Mouse (Mus musculus): ENCODE measurements around the gene Rnf34. TPM values are rescaled to one million over a fixed set of nuclear protein-coding genes. Genes with fewer than 3 reads are reported as not detected.

The Rnf34 gene
- total and polyA plus RNA-seq, 2 experiments from 2014 or later: 32.1 to 46.6 TPM

- no peak overlapping the region for H3K4me3 ChIP-seq (ENCODE audit: low read depth, low read length)
- no peaks in the 10 kb centered on the region for H3K27me3 ChIP-seq (ENCODE audit: insufficient read depth, low read length)
- H3K27ac ChIP-seq (ENCODE audit: low read depth, low read length): no peak overlapping the region
- no peak for TF ChIP-seq CTCF (IDR thresholded peaks at IDR 0.05; ENCODE audit: low read depth)
- H3K4me2 ChIP-seq (ENCODE audit: low read depth): no peak overlapping the region
- no peak overlapping the region for H3K9ac ChIP-seq
- peaks cover 77% of the 10 kb centered on the region for H3K36me3 ChIP-seq (ENCODE audit: insufficient read depth)
- no peak for DNase-seq
- 82% methylated on average over 3 of the region's 3 CpGs for WGBS
- no peak for ATAC-seq
- no peaks in the 10 kb centered on the region for H3K4me1 ChIP-seq (ENCODE audit: insufficient read depth)
- no peaks in the 10 kb centered on the region for H3K9me3 ChIP-seq (ENCODE audit: low read length)
These were observed 37.1 kb upstream of the Rnf34 start for GRCm38 (mm10) chr5:122812699-122813098.

- TF ChIP-seq CTCF (IDR thresholded peaks at IDR 0.05; ENCODE audit: low read depth): no peak
- Histone ChIP-seq H3K27ac (ENCODE audit: low read depth, low read length) (peak within 1 kb of the TSS; percentile 95), H3K9ac (peak within 1 kb of the TSS; percentile 90), H3K36me3 (ENCODE audit: insufficient read depth) (peaks cover 29% of the 10 kb centered on the region), H3K4me3 (ENCODE audit: low read depth, low read length) (peak within 1 kb of the TSS; percentile 84), H3K9me3 (ENCODE audit: low read length) (no peaks in the 10 kb centered on the region), H3K27me3 (ENCODE audit: insufficient read depth, low read length) (no peaks in the 10 kb centered on the region), H3K4me2 (ENCODE audit: low read depth) (peak within 1 kb of the TSS; percentile 51), H3K4me1 (ENCODE audit: insufficient read depth) (peaks cover 9% of the 10 kb centered on the region; the same call in 1 of the 2 replicates)
- WGBS: 1% methylated on average over 55 of the region's 55 CpGs
- DNase-seq: peak; percentile 97
- peak; percentile 99 for ATAC-seq
These were observed 28.9 kb upstream of the Rnf34 start, which contains the start of gene Anapc5 for GRCm38 (mm10) chr5:122820777-122821523. Gene Anapc5, minus strand, starts transcription at chr5:122821339.

GRCm38 (mm10) chr5:122821524-122821885 lies 28.3 kb upstream of the Rnf34 start:
- H3K4me1 ChIP-seq (ENCODE audit: insufficient read depth): peaks cover 9% of the 10 kb centered on the region; the same call in 1 of the 2 replicates
- H3K36me3 ChIP-seq (ENCODE audit: insufficient read depth): peaks cover 27% of the 10 kb centered on the region
- 0% methylated on average over 10 of the region's 10 CpGs for WGBS
- H3K27me3 ChIP-seq (ENCODE audit: insufficient read depth, low read length): no peaks in the 10 kb centered on the region
- H3K4me3 ChIP-seq (ENCODE audit: low read depth, low read length): peak overlapping the region; percentile 84
- peak overlapping the region; percentile 90 for H3K9ac ChIP-seq
- DNase-seq (no peak), ATAC-seq (peak; percentile 50)
- no peaks in the 10 kb centered on the region for H3K9me3 ChIP-seq (ENCODE audit: low read length)
- TF ChIP-seq CTCF (IDR thresholded peaks at IDR 0.05; ENCODE audit: low read depth): no peak
- peak overlapping the region; percentile 51 for H3K4me2 ChIP-seq (ENCODE audit: low read depth)
- H3K27ac ChIP-seq (ENCODE audit: low read depth, low read length): peak overlapping the region; percentile 95

- Histone ChIP-seq H3K27ac (ENCODE audit: low read depth, low read length) (no peak overlapping the region), H3K4me1 (ENCODE audit: insufficient read depth) (peaks cover 9% of the 10 kb centered on the region; the same call in 1 of the 2 replicates), H3K9me3 (ENCODE audit: low read length) (no peaks in the 10 kb centered on the region), H3K4me2 (ENCODE audit: low read depth) (no peak overlapping the region), H3K4me3 (ENCODE audit: low read depth, low read length) (no peak overlapping the region), H3K9ac (no peak overlapping the region), H3K36me3 (ENCODE audit: insufficient read depth) (peaks cover 20% of the 10 kb centered on the region), H3K27me3 (ENCODE audit: insufficient read depth, low read length) (no peaks in the 10 kb centered on the region)
- 94% methylated on average over 4 of the region's 4 CpGs for WGBS
- ATAC-seq (no peak), DNase-seq (no peak)
- TF ChIP-seq CTCF (IDR thresholded peaks at IDR 0.05; ENCODE audit: low read depth): no peak
These were observed 27.4 kb upstream of the Rnf34 start for GRCm38 (mm10) chr5:122822441-122822840.

GRCm38 (mm10) chr5:122823976-122824375 lies 25.9 kb upstream of the Rnf34 start:
- Histone ChIP-seq H3K9me3 (ENCODE audit: low read length) (no peaks in the 10 kb centered on the region), H3K27ac (ENCODE audit: low read depth, low read length) (no peak overlapping the region), H3K4me3 (ENCODE audit: low read depth, low read length) (no peak overlapping the region), H3K4me2 (ENCODE audit: low read depth) (no peak overlapping the region), H3K9ac (no peak overlapping the region), H3K27me3 (ENCODE audit: insufficient read depth, low read length) (no peaks in the 10 kb centered on the region), H3K36me3 (ENCODE audit: insufficient read depth) (peaks cover 6% of the 10 kb centered on the region; the same call in 1 of the 2 replicates), H3K4me1 (ENCODE audit: insufficient read depth) (peaks cover 9% of the 10 kb centered on the region; the same call in 1 of the 2 replicates)
- TF ChIP-seq CTCF (IDR thresholded peaks at IDR 0.05; ENCODE audit: low read depth): 0 out of 2 replicates have a peak, but pooled peaks have one; percentile 6
- DNase-seq (no peak), ATAC-seq (no peak)
- 70% methylated on average over 1 of the region's 1 CpGs for WGBS

GRCm38 (mm10) chr5:122824450-122824849 lies 25.4 kb upstream of the Rnf34 start:
- Histone ChIP-seq H3K4me1 (ENCODE audit: insufficient read depth) (peaks cover 7% of the 10 kb centered on the region; the same call in 1 of the 2 replicates), H3K27me3 (ENCODE audit: insufficient read depth, low read length) (no peaks in the 10 kb centered on the region), H3K9me3 (ENCODE audit: low read length) (no peaks in the 10 kb centered on the region), H3K9ac (no peak overlapping the region), H3K4me3 (ENCODE audit: low read depth, low read length) (no peak overlapping the region), H3K36me3 (ENCODE audit: insufficient read depth) (peaks cover 2% of the 10 kb centered on the region; the same call in 1 of the 2 replicates), H3K27ac (ENCODE audit: low read depth, low read length) (no peak overlapping the region), H3K4me2 (ENCODE audit: low read depth) (no peak overlapping the region)
- ATAC-seq (no peak), DNase-seq (no peak)
- 75% methylated on average over 6 of the region's 6 CpGs for WGBS
- no peak for TF ChIP-seq CTCF (IDR thresholded peaks at IDR 0.05; ENCODE audit: low read depth)

- WGBS: 80% methylated on average over 8 of the region's 8 CpGs
- ATAC-seq: no peak
These were observed 24.7 kb upstream of the Rnf34 start for GRCm38 (mm10) chr5:122825099-122825498.

More at GRCm38 (mm10) chr5:122825099-122825498, 24.7 kb upstream of the Rnf34 start:
- DNase-seq: no peak
- Histone ChIP-seq H3K9me3 (ENCODE audit: low read length) (no peaks in the 10 kb centered on the region), H3K27me3 (ENCODE audit: insufficient read depth, low read length) (no peaks in the 10 kb centered on the region), H3K9ac (no peak overlapping the region), H3K4me3 (ENCODE audit: low read depth, low read length) (no peak overlapping the region), H3K36me3 (ENCODE audit: insufficient read depth) (no peaks in the 10 kb centered on the region), H3K4me2 (ENCODE audit: low read depth) (no peak overlapping the region), H3K27ac (ENCODE audit: low read depth, low read length) (no peak overlapping the region), H3K4me1 (ENCODE audit: insufficient read depth) (peaks cover 3% of the 10 kb centered on the region; the same call in 1 of the 2 replicates)
- TF ChIP-seq CTCF (IDR thresholded peaks at IDR 0.05; ENCODE audit: low read depth): no peak

Data from forebrain, postnatal 0 days (tissue).